Mouse (Mus musculus): ENCODE measurements around the gene Zcchc3. TPM values are rescaled to one million over a fixed set of nuclear protein-coding genes. Genes with fewer than 3 reads are reported as not detected.

The Zcchc3 gene
- polyA plus RNA-seq, 1 experiment = 10.7 TPM

GRCm38 (mm10) chr2:152399122-152399542, 15.7 kb downstream of the Zcchc3 start:
- peak overlapping the region; percentile 67 for H3K4me3 ChIP-seq (replicated peaks; ENCODE audit: insufficient read depth, low read depth, low read length)
- WGBS = 12% methylated on average over 13 of the region's 13 CpGs
- no peaks in the 10 kb centered on the region for H3K27me3 ChIP-seq (ENCODE audit: control insufficient read depth, insufficient read depth, low read length)
- H3K4me1 ChIP-seq (ENCODE audit: control insufficient read depth, insufficient read depth, low read length) = 0 out of 2 replicates have a peak, but pooled peaks cover 8% of the 10 kb centered on the region
- no peak overlapping the region for H3K27ac ChIP-seq (ENCODE audit: insufficient read depth, low read length)
- DNase-seq = no peak
- TF ChIP-seq CTCF (IDR thresholded peaks at IDR 0.05; ENCODE audit: borderline replicate concordance, insufficient read depth, low read depth, low read length) (no peak), POLR2A (IDR thresholded peaks at IDR 0.05; ENCODE audit: borderline replicate concordance, insufficient read depth, low read length) (no peak)

- peak overlapping the region; percentile 35; the same call in 1 of the 2 replicates for H3K27ac ChIP-seq (ENCODE audit: insufficient read depth, low read length)
- peak overlapping the region; percentile 67 for H3K4me3 ChIP-seq (replicated peaks; ENCODE audit: insufficient read depth, low read depth, low read length)
- under 1% methylated on average over 38 of the region's 38 CpGs for WGBS
- no peaks in the 10 kb centered on the region for H3K27me3 ChIP-seq (ENCODE audit: control insufficient read depth, insufficient read depth, low read length)
- H3K4me1 ChIP-seq (ENCODE audit: control insufficient read depth, insufficient read depth, low read length) = 0 out of 2 replicates have a peak, but pooled peaks cover 8% of the 10 kb centered on the region
- peak; percentile 81 to 87 for DNase-seq
- TF ChIP-seq CTCF (IDR thresholded peaks at IDR 0.05; ENCODE audit: borderline replicate concordance, insufficient read depth, low read depth, low read length) (no peak), POLR2A (IDR thresholded peaks at IDR 0.05; ENCODE audit: borderline replicate concordance, insufficient read depth, low read length) (peak; percentile 16; the same call in 1 of the 2 replicates)
Observed at GRCm38 (mm10) chr2:152398691-152399090, 16.1 kb downstream of the Zcchc3 start.

GRCm38 (mm10) chr2:152397680-152398435, 17.0 kb downstream of the Zcchc3 start, which contains the start of gene Sox12:
Sox12 (minus strand) TSS chr2:152398063.
- TF ChIP-seq CTCF (IDR thresholded peaks at IDR 0.05; ENCODE audit: borderline replicate concordance, insufficient read depth, low read depth, low read length) (no peak), POLR2A (IDR thresholded peaks at IDR 0.05; ENCODE audit: borderline replicate concordance, insufficient read depth, low read length) (0 out of 2 replicates have a peak, but pooled peaks have one; percentile 23)
- Histone ChIP-seq H3K27me3 (ENCODE audit: control insufficient read depth, insufficient read depth, low read length) (no peaks in the 10 kb centered on the region), H3K4me1 (ENCODE audit: control insufficient read depth, insufficient read depth, low read length) (0 out of 2 replicates have a peak, but pooled peaks cover 8% of the 10 kb centered on the region), H3K27ac (ENCODE audit: insufficient read depth, low read length) (peak within 1 kb of the TSS; percentile 71), H3K4me3 (replicated peaks; ENCODE audit: insufficient read depth, low read depth, low read length) (peak within 1 kb of the TSS; percentile 78)
- 1% methylated on average over 99 of the region's 104 CpGs for WGBS
- peak; percentile 92 for DNase-seq

GRCm38 (mm10) chr2:152397004-152397589, 17.7 kb downstream of the Zcchc3 start:
- under 1% methylated on average over 76 of the region's 77 CpGs for WGBS
- H3K27ac ChIP-seq (ENCODE audit: insufficient read depth, low read length) = peak overlapping the region; percentile 71

GRCm38 (mm10) chr2:152396110-152397003, 18.5 kb downstream of the Zcchc3 start:
- Histone ChIP-seq H3K27me3 (ENCODE audit: control insufficient read depth, insufficient read depth, low read length) (no peaks in the 10 kb centered on the region), H3K27ac (ENCODE audit: insufficient read depth, low read length) (peak overlapping the region; percentile 19; the same call in 1 of the 2 replicates)
- WGBS = 1% methylated on average over 44 of the region's 46 CpGs

More at GRCm38 (mm10) chr2:152397004-152397589, 17.7 kb downstream of the Zcchc3 start:
- Histone ChIP-seq H3K4me1 (ENCODE audit: control insufficient read depth, insufficient read depth, low read length) (0 out of 2 replicates have a peak, but pooled peaks cover 8% of the 10 kb centered on the region), H3K4me3 (replicated peaks; ENCODE audit: insufficient read depth, low read depth, low read length) (peak overlapping the region; percentile 78), H3K27me3 (ENCODE audit: control insufficient read depth, insufficient read depth, low read length) (no peaks in the 10 kb centered on the region)
- TF ChIP-seq POLR2A (IDR thresholded peaks at IDR 0.05; ENCODE audit: borderline replicate concordance, insufficient read depth, low read length) = no peak
- TF ChIP-seq CTCF (IDR thresholded peaks at IDR 0.05; ENCODE audit: borderline replicate concordance, insufficient read depth, low read depth, low read length) = no peak
- DNase-seq = peak; percentile 57 to 67

GRCm38 (mm10) chr2:152395271-152395920, 19.4 kb downstream of the Zcchc3 start:
- no peak for DNase-seq
- 32% methylated on average over 13 of the region's 13 CpGs for WGBS
- no peak for TF ChIP-seq POLR2A (IDR thresholded peaks at IDR 0.05; ENCODE audit: borderline replicate concordance, insufficient read depth, low read length)
- TF ChIP-seq CTCF (IDR thresholded peaks at IDR 0.05; ENCODE audit: borderline replicate concordance, insufficient read depth, low read depth, low read length) = no peak
- H3K27ac ChIP-seq (ENCODE audit: insufficient read depth, low read length) = no peak overlapping the region
- H3K4me1 ChIP-seq (ENCODE audit: control insufficient read depth, insufficient read depth, low read length) = 0 out of 2 replicates have a peak, but pooled peaks cover 8% of the 10 kb centered on the region
- no peaks in the 10 kb centered on the region for H3K27me3 ChIP-seq (ENCODE audit: control insufficient read depth, insufficient read depth, low read length)
- H3K4me3 ChIP-seq (replicated peaks; ENCODE audit: insufficient read depth, low read depth, low read length) = peak overlapping the region; percentile 78

More at GRCm38 (mm10) chr2:152396110-152397003, 18.5 kb downstream of the Zcchc3 start:
- DNase-seq = peak; percentile 58 to 65
- H3K4me3 ChIP-seq (replicated peaks; ENCODE audit: insufficient read depth, low read depth, low read length) = peak overlapping the region; percentile 78
- H3K4me1 ChIP-seq (ENCODE audit: control insufficient read depth, insufficient read depth, low read length) = 0 out of 2 replicates have a peak, but pooled peaks cover 8% of the 10 kb centered on the region
- TF ChIP-seq POLR2A (IDR thresholded peaks at IDR 0.05; ENCODE audit: borderline replicate concordance, insufficient read depth, low read length) (no peak), CTCF (IDR thresholded peaks at IDR 0.05; ENCODE audit: borderline replicate concordance, insufficient read depth, low read depth, low read length) (no peak)
